Mouse (Mus musculus) E14TG2a.4 (cell line): ENCODE results near the gene Neurl1a.

Experiments used
- H3K27me3 ChIP-seq: 2 replicates; pipeline ENCODE4 v1.6.1; 2014; ENCODE audit warnings: low read length, control low read depth; ENCODE audit not compliant: insufficient read depth
- H3K36me3 ChIP-seq: 2 replicates; pipeline ENCODE4 v1.6.1; 2014; ENCODE audit warnings: low read length, control low read depth; ENCODE audit not compliant: insufficient read depth
- H3K4me1 ChIP-seq: replicated peaks from 2 replicates; pipeline ENCODE4 v1.6.1; 2014; ENCODE audit warnings: low read depth, low read length, control low read depth
- H3K4me3 ChIP-seq: replicated peaks from 2 replicates; pipeline ENCODE4 v1.5.1; 2014; ENCODE audit warnings: mild to moderate bottlenecking, low read length
- H3K9me3 ChIP-seq: 2 replicates; pipeline ENCODE4 v1.6.1; 2014; ENCODE audit warnings: low read length, control low read depth
- CTCF ChIP-seq: conservative IDR thresholded peaks from 2 replicates; pipeline ENCODE4 v1.5.1; 2014; ENCODE audit warnings: low read length
- NANOG ChIP-seq: IDR thresholded peaks from 2 replicates; pipeline ENCODE4 v1.6.1; 2014; ENCODE audit warnings: borderline replicate concordance, low read length, mixed read lengths
- POU5F1 ChIP-seq: IDR thresholded peaks from 2 replicates; pipeline ENCODE4 v1.6.1; 2014; ENCODE audit warnings: low read length, borderline replicate concordance

Neurl1a gene

GRCm38 (mm10) chr19:47142438-47142837, 36.2 kb upstream of the Neurl1a start:
- Histone ChIP-seq H3K27me3 (peaks cover 31% of the 10 kb centered on the region), H3K4me1 (peaks cover 88% of the 10 kb centered on the region), H3K36me3 (no peaks in the 10 kb centered on the region), H3K4me3 (no peak overlapping the region), H3K9me3 (no peaks in the 10 kb centered on the region)
- TF ChIP-seq NANOG (no peak), POU5F1 (no peak), CTCF (no peak)

DNA sequence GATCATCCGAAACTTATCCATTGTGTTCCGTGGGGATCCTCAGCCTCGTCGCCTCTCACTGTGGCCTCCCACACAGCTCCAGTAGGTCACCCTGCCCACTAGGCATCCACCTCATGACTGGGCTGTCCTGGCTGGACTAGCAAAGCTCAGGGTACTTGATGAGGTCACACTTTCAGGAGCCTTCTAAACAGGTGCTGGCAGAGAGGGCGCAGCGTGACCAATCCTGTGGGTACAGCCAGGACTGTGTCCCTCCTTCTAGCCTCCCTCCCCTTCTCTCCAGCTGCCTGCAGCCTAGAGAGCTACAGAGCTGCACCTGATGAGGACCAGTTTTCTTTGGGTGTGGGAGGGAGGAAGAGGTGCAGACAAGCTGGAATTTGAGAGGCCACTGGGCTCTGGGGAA, 34.5 kb upstream of the Neurl1a start, which contains the start of gene Calhm1:
Gene Calhm1, minus strand, starts transcription at position 101 of the 400 bp plus-strand sequence.
- Histone ChIP-seq H3K4me3 (0 out of 2 replicates have a peak within 1 kb of the TSS, but pooled peaks have one; percentile 37), H3K36me3 (no peaks in the 10 kb centered on the region), H3K27me3 (peaks cover 29% of the 10 kb centered on the region), H3K4me1 (peaks cover 86% of the 10 kb centered on the region), H3K9me3 (no peaks in the 10 kb centered on the region)
- TF ChIP-seq NANOG (no peak), POU5F1 (no peak), CTCF (no peak)

- TF ChIP-seq POU5F1 = no peak
- no peak for TF ChIP-seq NANOG
- TF ChIP-seq CTCF = no peak
Measured at GRCm38 (mm10) chr19:47148267-47148847, 30.3 kb upstream of the Neurl1a start.

DNA sequence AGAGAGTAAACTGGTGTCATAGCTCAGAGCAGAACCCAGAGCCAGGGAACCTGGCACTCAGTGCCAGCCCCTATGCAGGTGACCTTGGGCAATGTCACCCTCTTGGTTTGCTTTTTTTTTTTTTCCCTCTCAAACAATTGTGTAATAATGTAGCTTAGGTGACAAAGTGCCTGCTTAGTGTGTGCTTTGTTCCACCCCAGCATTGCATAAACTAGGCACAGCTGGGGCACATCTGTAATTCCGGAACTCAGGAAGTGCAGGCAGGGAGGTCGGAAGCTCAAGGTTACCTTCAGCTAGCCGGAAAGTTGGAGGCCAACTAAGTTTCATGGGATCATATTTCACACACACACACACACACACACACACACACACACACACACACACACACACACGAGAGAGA, 28.8 kb upstream of the Neurl1a start:
- H3K36me3 ChIP-seq = no peaks in the 10 kb centered on the region
- TF ChIP-seq POU5F1 (no peak), NANOG (peak; percentile 76)
- H3K4me1 ChIP-seq = peaks cover 90% of the 10 kb centered on the region
- H3K4me3 ChIP-seq = no peak overlapping the region
- H3K9me3 ChIP-seq = no peaks in the 10 kb centered on the region
- peaks cover 19% of the 10 kb centered on the region for H3K27me3 ChIP-seq

More at GRCm38 (mm10) chr19:47148267-47148847, 30.3 kb upstream of the Neurl1a start:
- no peak overlapping the region for H3K4me3 ChIP-seq
- no peaks in the 10 kb centered on the region for H3K36me3 ChIP-seq
- no peaks in the 10 kb centered on the region for H3K9me3 ChIP-seq
- peaks cover 30% of the 10 kb centered on the region for H3K27me3 ChIP-seq
- peaks cover 91% of the 10 kb centered on the region for H3K4me1 ChIP-seq

- Histone ChIP-seq H3K4me1 (peaks cover 75% of the 10 kb centered on the region), H3K27me3 (peaks cover 19% of the 10 kb centered on the region), H3K4me3 (peak overlapping the region; percentile 59), H3K9me3 (no peaks in the 10 kb centered on the region), H3K36me3 (no peaks in the 10 kb centered on the region)
- TF ChIP-seq NANOG = no peak
- no peak for TF ChIP-seq POU5F1
- TF ChIP-seq CTCF = no peak
Measured at GRCm38 (mm10) chr19:47151332-47152061, 27.1 kb upstream of the Neurl1a start.

DNA sequence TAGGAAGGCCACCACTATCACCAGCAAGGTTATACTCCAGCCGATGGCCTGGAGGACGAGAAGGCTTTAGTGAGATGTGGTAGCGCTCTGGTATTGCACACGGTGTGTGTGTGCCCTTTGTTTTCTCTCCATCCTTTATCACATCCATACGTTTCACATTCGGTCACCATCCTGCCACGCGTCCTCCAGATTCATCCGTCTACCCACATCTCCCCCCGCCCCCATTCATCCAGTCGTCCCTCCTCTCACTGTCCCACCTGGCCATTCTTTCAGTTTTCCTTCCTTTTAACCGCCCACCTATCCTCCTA, 26.6 kb upstream of the Neurl1a start:
- peaks cover 70% of the 10 kb centered on the region for H3K4me1 ChIP-seq
- peaks cover 19% of the 10 kb centered on the region for H3K27me3 ChIP-seq
- no peaks in the 10 kb centered on the region for H3K36me3 ChIP-seq
- no peak for TF ChIP-seq NANOG
- no peak for TF ChIP-seq CTCF
- TF ChIP-seq POU5F1 = no peak
- peak overlapping the region; percentile 59 for H3K4me3 ChIP-seq
- no peaks in the 10 kb centered on the region for H3K9me3 ChIP-seq

DNA sequence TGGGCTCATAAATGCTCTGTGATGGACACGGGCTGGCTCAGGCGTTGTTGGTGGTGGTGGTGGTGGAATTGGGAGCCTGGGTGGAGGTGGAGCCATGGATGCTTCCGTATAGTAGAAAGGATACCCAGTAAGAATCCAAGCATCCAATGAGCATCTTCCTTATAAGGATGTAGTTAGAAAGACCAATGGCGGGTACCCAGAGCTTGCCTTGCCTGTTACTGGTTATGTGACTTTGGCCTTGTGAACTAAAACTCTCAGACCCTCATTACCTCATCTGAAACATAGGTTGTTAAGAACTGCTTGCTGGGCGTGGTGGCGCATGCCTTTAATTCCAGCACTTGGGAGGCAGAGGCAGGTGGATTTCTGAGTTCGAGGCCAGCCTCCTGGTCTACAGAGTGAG, 24.9 kb upstream of the Neurl1a start:
- no peaks in the 10 kb centered on the region for H3K9me3 ChIP-seq
- H3K27me3 ChIP-seq = peaks cover 13% of the 10 kb centered on the region
- no peaks in the 10 kb centered on the region for H3K36me3 ChIP-seq
- peaks cover 62% of the 10 kb centered on the region for H3K4me1 ChIP-seq
- no peak for TF ChIP-seq NANOG
- TF ChIP-seq CTCF = no peak
- no peak for TF ChIP-seq POU5F1
- no peak overlapping the region for H3K4me3 ChIP-seq

- H3K27me3 ChIP-seq = no peaks in the 10 kb centered on the region
- H3K36me3 ChIP-seq = no peaks in the 10 kb centered on the region
- H3K9me3 ChIP-seq = no peaks in the 10 kb centered on the region
- no peak within 1 kb of the TSS for H3K4me3 ChIP-seq
- peaks cover 36% of the 10 kb centered on the region for H3K4me1 ChIP-seq
- TF ChIP-seq NANOG (no peak), CTCF (no peak), POU5F1 (no peak)
Measured at GRCm38 (mm10) chr19:47157664-47158063, 21.0 kb upstream of the Neurl1a start, which contains the start of gene Calhm3. Gene Calhm3, minus strand, starts transcription at chr19:47157764.

DNA sequence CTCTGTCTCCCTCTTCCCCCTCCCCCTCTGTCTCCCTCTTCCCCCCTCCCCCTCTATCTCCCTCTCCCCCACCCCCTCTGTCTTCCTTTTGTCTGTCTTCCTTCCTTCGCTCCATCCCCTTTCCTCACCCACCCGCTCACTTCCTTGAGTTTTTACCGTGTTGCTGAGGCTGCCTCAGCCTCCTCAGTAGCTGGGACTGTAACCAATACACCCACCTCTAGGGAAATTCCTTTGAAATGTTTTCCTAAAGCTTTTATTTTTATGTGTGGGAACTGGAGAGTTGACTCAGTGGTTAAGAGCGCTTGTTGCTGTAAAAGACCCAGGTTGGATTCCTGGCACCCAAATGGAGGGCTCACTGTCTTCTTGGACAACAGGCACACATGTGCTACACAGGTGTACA, 17.0 kb upstream of the Neurl1a start:
- TF ChIP-seq CTCF (no peak), NANOG (no peak), POU5F1 (no peak)
- H3K4me3 ChIP-seq = no peak overlapping the region
- H3K9me3 ChIP-seq = no peaks in the 10 kb centered on the region
- peaks cover 25% of the 10 kb centered on the region for H3K4me1 ChIP-seq
- H3K36me3 ChIP-seq = no peaks in the 10 kb centered on the region
- no peaks in the 10 kb centered on the region for H3K27me3 ChIP-seq
